Mouse (Mus musculus) monocyte, adult 5-6 weeks (primary cell): ENCODE data around the gene Shisa4. TPM values are rescaled to one million over a fixed set of nuclear protein-coding genes. Genes with fewer than 3 reads are reported as not detected.
"Not testable (repeated sequence)": the region's sequence is repeated elsewhere in the genome, so short reads cannot be mapped to it uniquely, and the experiment has no call there.

Experiments used
- ATAC-seq: fragments of 153-309, 156-312 bp; replicated peaks from 2 replicates; pipeline ENCODE4 v1.8.0; 2017; ENCODE audit warnings: mild to moderate bottlenecking; ENCODE audit not compliant: low TSS enrichment, insufficient number of reproducible peaks, severe bottlenecking, poor library complexity, low FRiP score
- total RNA-seq: library from RNA; stranded (forward); fragments of 200-1000, 200-491, 200-594 nt; gene quantifications from 3 replicates; pipeline ENCODE4 v1.2.3, GENCODE M21; 2017

The Shisa4 gene
- total RNA-seq, result not detected in 3 replicates

GRCm38 (mm10) chr1:135374868-135375581 is at the start of gene Shisa4:
Shisa4 (minus strand) TSS chr1:135375237.
- no peak for ATAC-seq

GRCm38 (mm10) chr1:135422772-135423171 is 47.7 kb upstream of the Shisa4 start:
- no peak for ATAC-seq

- ATAC-seq, result no peak
Measured at GRCm38 (mm10) chr1:135413996-135414395, 39.0 kb upstream of the Shisa4 start.

GRCm38 (mm10) chr1:135412130-135412529 is 37.1 kb upstream of the Shisa4 start:
- ATAC-seq, result no peak

- no peak for ATAC-seq
Measured at GRCm38 (mm10) chr1:135410967-135411366, 35.9 kb upstream of the Shisa4 start.

- no peak for ATAC-seq
Measured at GRCm38 (mm10) chr1:135408973-135409372, 33.9 kb upstream of the Shisa4 start.

- no peak for ATAC-seq
Measured at GRCm38 (mm10) chr1:135405356-135405755, 30.3 kb upstream of the Shisa4 start.

- ATAC-seq, result no peak
Measured at GRCm38 (mm10) chr1:135401452-135402110, 26.5 kb upstream of the Shisa4 start.

- peak; percentile 80 for ATAC-seq
Measured at GRCm38 (mm10) chr1:135399466-135399865, 24.4 kb upstream of the Shisa4 start.

- no peak for ATAC-seq
Measured at GRCm38 (mm10) chr1:135385161-135385560, 10.1 kb upstream of the Shisa4 start.

- ATAC-seq, result no peak
Measured at GRCm38 (mm10) chr1:135384171-135384570, 9.1 kb upstream of the Shisa4 start.

- ATAC-seq, result not testable (repeated sequence)
Measured at GRCm38 (mm10) chr1:135381560-135381959, 6.5 kb upstream of the Shisa4 start.

- no peak for ATAC-seq
Measured at GRCm38 (mm10) chr1:135380071-135380991, 5.3 kb upstream of the Shisa4 start.

- ATAC-seq, result no peak
Measured at GRCm38 (mm10) chr1:135379048-135379447, 4.0 kb upstream of the Shisa4 start.

GRCm38 (mm10) chr1:135378576-135378975 is 3.5 kb upstream of the Shisa4 start:
- ATAC-seq, result no peak

GRCm38 (mm10) chr1:135374175-135374867 is 716 bp downstream of the Shisa4 start:
- no peak for ATAC-seq

- no peak for ATAC-seq
Measured at GRCm38 (mm10) chr1:135373171-135373677, 1.8 kb downstream of the Shisa4 start.

GRCm38 (mm10) chr1:135369415-135369814 is 5.6 kb downstream of the Shisa4 start:
- no peak for ATAC-seq
